Mouse (Mus musculus): ENCODE results near the gene Ppbp. TPM values are rescaled to one million over a fixed set of nuclear protein-coding genes. Genes with fewer than 3 reads are reported as not detected.

Ppbp gene
- polyA plus RNA-seq (2016; fragmentation: Nextera tagmentation; extraction: Ambion mirVana) = 6.3 and 8.3 TPM in 2 replicates

GRCm38 (mm10) chr5:90768218-90768617 lies at the start of gene Ppbp:
TSS of gene Ppbp (plus strand) at chr5:90768518.
- no peaks in the 10 kb centered on the region for H3K27me3 ChIP-seq (ENCODE audit: low read depth, poor library complexity, severe bottlenecking)
- DNase-seq (ENCODE audit: low spot score) = no peak
- H3K27ac ChIP-seq = no peak within 1 kb of the TSS
- peaks cover 5% of the 10 kb centered on the region for H3K4me1 ChIP-seq
- no peak within 1 kb of the TSS for H3K4me3 ChIP-seq
- no peaks in the 10 kb centered on the region for H3K9me3 ChIP-seq (replicated peaks)
- 68% methylated on average over 3 of the region's 3 CpGs for WGBS
- H3K36me3 ChIP-seq = no peaks in the 10 kb centered on the region

- Histone ChIP-seq H3K9me3 (replicated peaks) (no peaks in the 10 kb centered on the region), H3K4me3 (no peak overlapping the region), H3K27me3 (ENCODE audit: low read depth, poor library complexity, severe bottlenecking) (no peaks in the 10 kb centered on the region), H3K36me3 (no peaks in the 10 kb centered on the region), H3K27ac (no peak overlapping the region), H3K4me1 (peaks cover 18% of the 10 kb centered on the region)
- WGBS = 96% methylated on average over 3 of the region's 3 CpGs
- DNase-seq (ENCODE audit: low spot score) = no peak
Measured at GRCm38 (mm10) chr5:90722656-90723055, 45.7 kb upstream of the Ppbp start.

GRCm38 (mm10) chr5:90728254-90728653 lies 40.1 kb upstream of the Ppbp start:
- no peak for DNase-seq (ENCODE audit: low spot score)
- H3K27me3 ChIP-seq (ENCODE audit: low read depth, poor library complexity, severe bottlenecking) = no peaks in the 10 kb centered on the region
- H3K36me3 ChIP-seq = no peaks in the 10 kb centered on the region
- no peak overlapping the region for H3K27ac ChIP-seq
- H3K4me1 ChIP-seq = peaks cover 33% of the 10 kb centered on the region
- no peaks in the 10 kb centered on the region for H3K9me3 ChIP-seq (replicated peaks)
- WGBS = 46% methylated on average over 3 of the region's 3 CpGs
- H3K4me3 ChIP-seq = no peak overlapping the region

- Histone ChIP-seq H3K9me3 (replicated peaks) (no peaks in the 10 kb centered on the region), H3K27me3 (ENCODE audit: low read depth, poor library complexity, severe bottlenecking) (no peaks in the 10 kb centered on the region), H3K36me3 (no peaks in the 10 kb centered on the region), H3K4me1 (peaks cover 18% of the 10 kb centered on the region), H3K4me3 (no peak overlapping the region), H3K27ac (no peak overlapping the region)
- 90% methylated on average over 4 of the region's 4 CpGs for WGBS
- no peak for DNase-seq (ENCODE audit: low spot score)
Measured at GRCm38 (mm10) chr5:90731480-90731879, 36.8 kb upstream of the Ppbp start.

- H3K4me3 ChIP-seq = no peak overlapping the region
- WGBS = 85% methylated on average over 4 of the region's 4 CpGs
- no peaks in the 10 kb centered on the region for H3K4me1 ChIP-seq
- no peak for DNase-seq (ENCODE audit: low spot score)
- no peak overlapping the region for H3K27ac ChIP-seq
- no peaks in the 10 kb centered on the region for H3K36me3 ChIP-seq
- H3K9me3 ChIP-seq (replicated peaks) = no peaks in the 10 kb centered on the region
- H3K27me3 ChIP-seq (ENCODE audit: low read depth, poor library complexity, severe bottlenecking) = no peaks in the 10 kb centered on the region
Measured at GRCm38 (mm10) chr5:90742029-90742428, 26.3 kb upstream of the Ppbp start.

GRCm38 (mm10) chr5:90753934-90754333 lies 14.4 kb upstream of the Ppbp start:
- 89% methylated on average over 1 of the region's 1 CpGs for WGBS
- DNase-seq (ENCODE audit: low spot score) = no peak
- H3K27ac ChIP-seq = no peak overlapping the region
- no peaks in the 10 kb centered on the region for H3K9me3 ChIP-seq (replicated peaks)
- no peaks in the 10 kb centered on the region for H3K36me3 ChIP-seq
- peaks cover 27% of the 10 kb centered on the region for H3K4me1 ChIP-seq
- peaks cover 11% of the 10 kb centered on the region for H3K27me3 ChIP-seq (ENCODE audit: low read depth, poor library complexity, severe bottlenecking)
- no peak overlapping the region for H3K4me3 ChIP-seq

- Histone ChIP-seq H3K4me3 (no peak overlapping the region), H3K9me3 (replicated peaks) (no peaks in the 10 kb centered on the region), H3K27me3 (ENCODE audit: low read depth, poor library complexity, severe bottlenecking) (peaks cover 35% of the 10 kb centered on the region), H3K36me3 (no peaks in the 10 kb centered on the region), H3K4me1 (peaks cover 33% of the 10 kb centered on the region), H3K27ac (no peak overlapping the region)
- WGBS = 43% methylated on average over 5 of the region's 5 CpGs
- no peak for DNase-seq (ENCODE audit: low spot score)
Measured at GRCm38 (mm10) chr5:90758020-90758605, 10.2 kb upstream of the Ppbp start.

GRCm38 (mm10) chr5:90759077-90760065 lies 8.9 kb upstream of the Ppbp start, which contains the start of gene Cxcl5:
TSS of gene Cxcl5 (plus strand) at chr5:90759360.
- Histone ChIP-seq H3K4me3 (peak within 1 kb of the TSS; percentile 51), H3K36me3 (no peaks in the 10 kb centered on the region), H3K27ac (peak within 1 kb of the TSS; percentile 30; the same call in 1 of the 2 replicates), H3K27me3 (ENCODE audit: low read depth, poor library complexity, severe bottlenecking) (peaks cover 35% of the 10 kb centered on the region), H3K4me1 (peaks cover 33% of the 10 kb centered on the region), H3K9me3 (replicated peaks) (no peaks in the 10 kb centered on the region)
- 5% methylated on average over 32 of the region's 32 CpGs for WGBS
- peak; percentile 47 for DNase-seq (ENCODE audit: low spot score)

GRCm38 (mm10) chr5:90760303-90760702 lies 8.0 kb upstream of the Ppbp start:
- H3K9me3 ChIP-seq (replicated peaks) = no peaks in the 10 kb centered on the region
- no peak for DNase-seq (ENCODE audit: low spot score)
- H3K27me3 ChIP-seq (ENCODE audit: low read depth, poor library complexity, severe bottlenecking) = peaks cover 35% of the 10 kb centered on the region
- WGBS = 70% methylated on average over 4 of the region's 4 CpGs
- H3K4me1 ChIP-seq = peaks cover 33% of the 10 kb centered on the region
- no peak overlapping the region for H3K27ac ChIP-seq
- H3K36me3 ChIP-seq = no peaks in the 10 kb centered on the region
- no peak overlapping the region for H3K4me3 ChIP-seq

- Histone ChIP-seq H3K27me3 (ENCODE audit: low read depth, poor library complexity, severe bottlenecking) (peaks cover 35% of the 10 kb centered on the region), H3K27ac (no peak overlapping the region), H3K4me1 (peaks cover 34% of the 10 kb centered on the region), H3K4me3 (no peak overlapping the region), H3K36me3 (no peaks in the 10 kb centered on the region), H3K9me3 (replicated peaks) (no peaks in the 10 kb centered on the region)
- 94% methylated on average over 2 of the region's 2 CpGs for WGBS
- no peak for DNase-seq (ENCODE audit: low spot score)
Measured at GRCm38 (mm10) chr5:90760844-90761243, 7.5 kb upstream of the Ppbp start.

- Histone ChIP-seq H3K9me3 (replicated peaks) (no peaks in the 10 kb centered on the region), H3K4me1 (peaks cover 28% of the 10 kb centered on the region), H3K4me3 (no peak overlapping the region), H3K36me3 (no peaks in the 10 kb centered on the region), H3K27ac (no peak overlapping the region), H3K27me3 (ENCODE audit: low read depth, poor library complexity, severe bottlenecking) (peaks cover 35% of the 10 kb centered on the region)
- 88% methylated on average over 3 of the region's 3 CpGs for WGBS
- no peak for DNase-seq (ENCODE audit: low spot score)
Measured at GRCm38 (mm10) chr5:90761834-90762233, 6.5 kb upstream of the Ppbp start.

- Histone ChIP-seq H3K27me3 (ENCODE audit: low read depth, poor library complexity, severe bottlenecking) (peaks cover 22% of the 10 kb centered on the region), H3K27ac (no peak overlapping the region), H3K36me3 (no peaks in the 10 kb centered on the region), H3K4me1 (peaks cover 8% of the 10 kb centered on the region), H3K4me3 (no peak overlapping the region), H3K9me3 (replicated peaks) (no peaks in the 10 kb centered on the region)
- WGBS = 74% methylated on average over 12 of the region's 12 CpGs
- DNase-seq (ENCODE audit: low spot score) = no peak
Measured at GRCm38 (mm10) chr5:90763912-90764665, 4.2 kb upstream of the Ppbp start.
